Mouse (Mus musculus) CH12.LX (cell line): ENCODE data around the gene Palm2. TPM values are rescaled to one million over a fixed set of nuclear protein-coding genes. Genes with fewer than 3 reads are reported as not detected.

Experiments
- DNase-seq: peaks from one replicate; pipeline ENCODE4 v3.0.0-alpha.2; 2013; ENCODE audit errors: extremely low read depth
- H3K27ac ChIP-seq: 2 replicates; pipeline ENCODE4 v1.5.1; 2012; ENCODE audit warnings: low read depth, mild to moderate bottlenecking, control low read depth, moderate library complexity; ENCODE audit not compliant: insufficient read depth
- H3K27me3 ChIP-seq: replicated peaks from 2 replicates; pipeline ENCODE3; 2012; ENCODE audit warnings: inconsistent platforms
- H3K36me3 ChIP-seq, 2 experiments: replicated peaks in 1 of 2; 2 replicates each; pipeline versions ENCODE3 to v1.6.1; 2012; ENCODE audit warnings: inconsistent platforms in 1 of 2, low read length in 1 of 2, mild to moderate bottlenecking in 1 of 2, mixed read lengths in 1 of 2, moderate library complexity in 1 of 2; ENCODE audit not compliant: control insufficient read depth in 1 of 2, insufficient read depth in 1 of 2
- H3K4me1 ChIP-seq, 2 experiments: 2 replicates each; pipeline ENCODE4 v1.6.1; 2012; ENCODE audit warnings: inconsistent platforms in 1 of 2, moderate library complexity in 1 of 2; ENCODE audit not compliant: insufficient read depth in 2 of 2, control insufficient read depth in 1 of 2
- H3K4me2 ChIP-seq: 2 replicates; pipeline ENCODE4 v1.6.1; 2012; ENCODE audit warnings: low read depth, mild to moderate bottlenecking, control low read depth; ENCODE audit not compliant: poor library complexity, insufficient read depth, severe bottlenecking
- H3K4me3 ChIP-seq, 3 experiments: fragments of 150-350 bp in 1 of 3; sonication (generic) in 1 of 3; replicated peaks in 1 of 3; 2 replicates each; pipeline versions ENCODE3 to v1.5.1; 2011 to 2012; ENCODE audit warnings: low read depth in 2 of 3, low read length in 2 of 3, mild to moderate bottlenecking in 2 of 3, moderate library complexity in 2 of 3, control low read depth in 1 of 3, improper control_type of control experiment in 1 of 3, inconsistent platforms in 1 of 3, mixed read lengths in 1 of 3; ENCODE audit not compliant: poor library complexity in 1 of 3
- H3K79me2 ChIP-seq: replicated peaks from 2 replicates; pipeline ENCODE4 v1.6.1; 2012; ENCODE audit warnings: mild to moderate bottlenecking, moderate library complexity; ENCODE audit not compliant: control insufficient read depth, poor library complexity, insufficient read depth, severe bottlenecking; ENCODE audit errors: extremely low read depth
- H3K9ac ChIP-seq: 2 replicates; pipeline ENCODE4 v1.6.1; 2012; ENCODE audit warnings: low read depth, mild to moderate bottlenecking, control low read depth, moderate library complexity; ENCODE audit not compliant: insufficient read depth
- H3K9me3 ChIP-seq: replicated peaks from 2 replicates; pipeline ENCODE3; 2012; ENCODE audit warnings: low read length, inconsistent platforms, mixed read lengths
- CHD2 ChIP-seq: IDR thresholded peaks from 2 replicates; pipeline ENCODE4 v1.6.1; 2011; ENCODE audit warnings: low read length, improper control_type of control experiment
- IRF4 ChIP-seq: IDR thresholded peaks from 2 replicates; pipeline ENCODE4 v1.6.1; 2014; ENCODE audit warnings: low read depth, mild to moderate bottlenecking, inconsistent platforms, low read length, improper control_type of control experiment
- KAT2A ChIP-seq: IDR thresholded peaks from 2 replicates; pipeline ENCODE4 v1.6.1; 2012; ENCODE audit warnings: low read length, improper control_type of control experiment, inconsistent platforms; ENCODE audit not compliant: insufficient replicate concordance
- MAZ ChIP-seq: IDR thresholded peaks from 2 replicates; pipeline ENCODE4 v1.6.1; 2012; ENCODE audit warnings: low read depth, mild to moderate bottlenecking, inconsistent platforms, low read length, improper control_type of control experiment, moderate library complexity
- MYC ChIP-seq: IDR thresholded peaks from 2 replicates; pipeline ENCODE4 v1.6.1; 2011; ENCODE audit warnings: low read depth, mild to moderate bottlenecking, improper control_type of control experiment, low read length
- POLR2AphosphoS2 ChIP-seq: IDR thresholded peaks from 2 replicates; pipeline ENCODE4 v1.6.1; 2011; ENCODE audit warnings: low read depth, low read length, improper control_type of control experiment
- SIN3A ChIP-seq: IDR thresholded peaks from 2 replicates; pipeline ENCODE4 v1.6.1; 2012; ENCODE audit warnings: low read length, improper control_type of control experiment, inconsistent platforms
- USF2 ChIP-seq: conservative IDR thresholded peaks from 2 replicates; pipeline ENCODE4 v1.6.1; 2011; ENCODE audit warnings: low read depth, low read length, improper control_type of control experiment
- ZC3H11A ChIP-seq: IDR thresholded peaks from 2 replicates; pipeline ENCODE4 v1.6.1; 2012; ENCODE audit warnings: low read depth, mild to moderate bottlenecking, inconsistent platforms, low read length, improper control_type of control experiment
- ZMIZ1 ChIP-seq: IDR thresholded peaks from 2 replicates; pipeline ENCODE4 v1.6.1; 2012; ENCODE audit warnings: low read depth, mild to moderate bottlenecking, inconsistent platforms, low read length, improper control_type of control experiment
- dilution Hi-C: fragments of 300-500 bp; cut with MboI; formaldehyde crosslinking; loops from 2 replicates; pipeline ENCODE4 v1.14.3; 2020; ENCODE audit warnings: low sequenced_read_pairs; ENCODE audit not compliant: extremely low pct_unique_long_range_greater_than_20kb, extremely low pct_ligation_motif_present
- in situ Hi-C: fragments of 300-500 bp; cut with MboI; formaldehyde crosslinking; loops from 3 replicates; pipeline ENCODE4 v1.14.3; 2019; ENCODE audit warnings: low sequenced_read_pairs, low pct_ligation_motif_present, low pct_unique_long_range_greater_than_20kb, mixed read lengths
- polyA plus RNA-seq: library from polyadenylated mRNA; unstranded; fragments of >175 nt; gene quantifications from 2 replicates; pipeline ENCODE4 v1.2.1, GENCODE M21; 2012; ENCODE audit warnings: low read depth; ENCODE audit not compliant: insufficient read length
- total RNA-seq, 2 experiments: library from RNA; depleted of rRNA; stranded (reverse); fragments of 300-350 nt in 1 of 2; fragments of >200 nt in 1 of 2; gene quantifications; 2 replicates each; pipeline ENCODE4 v1.2.3; 2012 to 2014

Palm2 gene
- total and polyA plus RNA-seq, 3 experiments: not detected

DNA sequence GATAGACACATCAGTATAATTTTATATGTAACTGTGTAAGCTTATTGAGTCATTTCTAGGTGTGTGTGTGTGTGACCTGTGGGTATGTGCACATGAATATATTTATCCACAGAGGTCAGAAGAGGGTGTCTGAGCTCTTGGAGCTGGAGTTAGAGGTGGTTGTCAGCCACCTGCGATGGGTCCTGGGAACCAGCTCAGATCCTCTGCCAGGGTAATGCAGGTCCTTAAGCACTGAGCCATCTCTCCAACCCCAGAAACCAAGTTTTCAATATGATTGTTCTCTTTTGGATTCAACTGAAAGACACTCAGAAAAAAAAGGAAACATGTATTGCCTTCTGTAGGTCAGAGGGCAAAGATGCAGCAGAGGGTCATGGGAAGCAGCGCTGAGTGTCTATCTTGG lies 248.3 kb downstream of the Palm2 start:
- no peak overlapping the region for H3K4me3 ChIP-seq
- in situ Hi-C loops (no loop called here), dilution Hi-C loops (no loop called here)
- H3K9me3 ChIP-seq: no peaks in the 10 kb centered on the region
- H3K36me3 ChIP-seq: no peaks in the 10 kb centered on the region
- H3K27me3 ChIP-seq: no peaks in the 10 kb centered on the region
- no peak overlapping the region for H3K27ac ChIP-seq
- H3K4me1 ChIP-seq: peaks cover 23 to 68% of the 10 kb centered on the region in 2 experiments
- no peaks in the 10 kb centered on the region for H3K79me2 ChIP-seq
- DNase-seq: no peak
- no peak overlapping the region for H3K9ac ChIP-seq
- no peak for TF ChIP-seq SIN3A
- no peak for TF ChIP-seq CHD2
- TF ChIP-seq MAZ: no peak
- TF ChIP-seq KAT2A: no peak
- TF ChIP-seq USF2: no peak
- TF ChIP-seq ZC3H11A: no peak
- TF ChIP-seq IRF4: no peak
- no peak overlapping the region for H3K4me2 ChIP-seq

DNA sequence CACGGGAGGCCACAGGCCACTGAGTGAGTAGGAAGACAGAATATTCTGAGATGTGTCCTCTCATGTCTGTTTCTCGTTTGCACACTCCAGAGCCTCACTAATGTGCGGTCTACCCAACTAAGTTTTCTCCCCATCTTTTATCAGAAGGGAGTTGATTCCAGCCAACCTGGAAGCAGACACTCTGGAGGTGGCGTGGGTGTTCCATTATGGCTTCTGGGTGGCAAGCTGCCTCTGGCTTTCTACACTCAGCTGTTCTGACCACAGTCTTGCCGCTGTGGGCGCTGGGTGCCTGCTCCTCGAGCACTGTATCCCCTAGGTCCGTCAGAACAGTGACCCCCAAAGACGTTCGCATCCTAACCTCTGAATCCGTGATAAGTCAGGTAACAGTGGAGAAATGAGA lies 248.9 kb downstream of the Palm2 start:
- Histone ChIP-seq H3K36me3 (no peaks in the 10 kb centered on the region), H3K4me1 (peaks cover 23 to 62% of the 10 kb centered on the region in 2 experiments), H3K9me3 (no peaks in the 10 kb centered on the region), H3K79me2 (no peaks in the 10 kb centered on the region), H3K4me3 (no peak overlapping the region), H3K27ac (no peak overlapping the region), H3K27me3 (no peaks in the 10 kb centered on the region), H3K4me2 (no peak overlapping the region), H3K9ac (no peak overlapping the region)
- no peak for TF ChIP-seq POLR2AphosphoS2
- TF ChIP-seq USF2: no peak
- no peak for TF ChIP-seq ZC3H11A
- no peak for TF ChIP-seq MYC
- DNase-seq: no peak
- dilution Hi-C loops: no loop called here
- in situ Hi-C loops: no loop called here

GRCm38 (mm10) chr4:57684676-57685215 lies 250.7 kb downstream of the Palm2 start:
- no peak for DNase-seq
- Histone ChIP-seq H3K36me3 (no peaks in the 10 kb centered on the region), H3K27me3 (no peaks in the 10 kb centered on the region), H3K4me2 (no peak overlapping the region), H3K9me3 (no peaks in the 10 kb centered on the region), H3K4me1 (peaks cover 23 to 59% of the 10 kb centered on the region in 2 experiments), H3K4me3 (no peak overlapping the region), H3K9ac (no peak overlapping the region), H3K79me2 (no peaks in the 10 kb centered on the region), H3K27ac (no peak overlapping the region)
- in situ Hi-C loops (no loop called here), dilution Hi-C loops (no loop called here)
- no peak for TF ChIP-seq ZMIZ1
